22 mouse cellular contexts compared by ENCODE assay signal in genomic region chr9:122157079-122157441, GRCm38 (mm10). TPM values are rescaled to one million over a fixed set of nuclear protein-coding genes. Genes with fewer than 3 reads are reported as not detected.
A peak's percentile ranks its signal among the peaks of the same experiment; 100 is the strongest.
DNase-seq lines count a peak whose midpoint lies in the region; TF ChIP-seq lines count a peak whose summit lies in the region.
"Had no signal": no experiment of that assay in that cellular context is flagged by ENCODE, and none has a peak within 500 bp of the region (broad histone marks: within the 10 kb centered on the region; RNA-seq: fewer than 3 reads in every experiment).

No protein-coding gene starts in this region.

- TF ChIP-seq CTCF in left cerebral cortex, adult 2 months (IDR thresholded peaks at IDR 0.05), result no peak

- peak overlapping the region; percentile 7; the same call in 1 of the 2 replicates for H3K27ac ChIP-seq in left cerebral cortex, adult 2 months
- H3K27ac ChIP-seq: embryonic facial prominence, embryonic 15.5 days; hindbrain, embryonic 12.5 days; kidney, postnatal 0 days; layer of hippocampus, adult 2 months; neural tube, embryonic 12.5 days had no signal

- intact Hi-C loops in left cerebral cortex, postnatal 4 days (cut with DNase I), result no loop called here
- intact Hi-C loops in left cerebral cortex, adult 2 months (cut with DNase I), result no loop called here

- DNase-seq in adrenal gland, postnatal 14 days, result peak; percentile 2
- no peak for DNase-seq in adrenal gland, adult 18-20 months (ENCODE audit: low spot score in 2 of 2)
- peak; percentile 30 to 56 for DNase-seq in frontal cortex, postnatal 36 days (ENCODE audit: low spot score in 2 of 2)
- DNase-seq in frontal cortex, postnatal 14 days (ENCODE audit: low spot score in 2 of 2), result no peak
- DNase-seq in left cerebral cortex, adult 18-20 months (ENCODE audit: low spot score in 2 of 2), result peak; percentile 36 to 72
- no peak for DNase-seq in left cerebral cortex, postnatal 4 days
- DNase-seq in left cerebral cortex, adult 2 months (ENCODE audit: extremely low spot score in 1 of 2, low spot score in 2 of 2), result no peak
- DNase-seq in urinary bladder, postnatal 10 days (ENCODE audit: low spot score), result no peak
- DNase-seq: adrenal gland, postnatal 25 days; cerebellum, adult 11 months; gastrocnemius, postnatal 10 days; heart, postnatal 14 days; kidney, adult 2 months; lung, postnatal 4 days; midbrain, embryonic 14.5 days; spleen, adult 18-20 months had no signal

- H3K4me3 ChIP-seq in left cerebral cortex, adult 2 months, result no peak overlapping the region
- H3K4me3 ChIP-seq: embryonic facial prominence, embryonic 15.5 days; heart, embryonic 13.5 days; hindbrain, embryonic 12.5 days; layer of hippocampus, adult 2 months; neural tube, embryonic 12.5 days had no signal

RNA-seq across cellular contexts. Expression of gene Snrk, which starts 40.0 kb away (rescaled TPM):
- total RNA-seq in adrenal gland, postnatal 14 days (2021), result 275 and 291 TPM in 2 replicates
- total RNA-seq in adrenal gland, adult 18-20 months (2021), result 100 to 1,000 TPM; 209 to 293 TPM
- total RNA-seq in left cerebral cortex, adult 18-20 months (2021), result 100 to 1,000 TPM; 120 to 122 TPM
- total RNA-seq in left cerebral cortex, postnatal 4 days (2021), result 100 to 1,000 TPM; 109 to 120 TPM
- 100 to 1,000 TPM; 113 to 129 TPM for total RNA-seq in left cerebral cortex, adult 2 months (2021)

Comparison
In these comparisons a context has a peak if more than half of its experiments do, and no peak if none do; other contexts are left out.
1. DNase-seq: peak in adrenal gland, postnatal 14 days (single experiment), frontal cortex, postnatal 36 days (2 of 2) and left cerebral cortex, adult 18-20 months (2 of 2); none in adrenal gland, adult 18-20 months (0 of 2), frontal cortex, postnatal 14 days (0 of 2), left cerebral cortex, postnatal 4 days (single experiment), left cerebral cortex, adult 2 months (0 of 2) and urinary bladder, postnatal 10 days (single experiment).